Mouse (Mus musculus): Measurements from ENCODE around the gene Llph. TPM values are rescaled to one million over a fixed set of nuclear protein-coding genes. Genes with fewer than 3 reads are reported as not detected.

The Llph gene
- polyA plus RNA-seq, 1 experiment, result 41.3 TPM

DNA sequence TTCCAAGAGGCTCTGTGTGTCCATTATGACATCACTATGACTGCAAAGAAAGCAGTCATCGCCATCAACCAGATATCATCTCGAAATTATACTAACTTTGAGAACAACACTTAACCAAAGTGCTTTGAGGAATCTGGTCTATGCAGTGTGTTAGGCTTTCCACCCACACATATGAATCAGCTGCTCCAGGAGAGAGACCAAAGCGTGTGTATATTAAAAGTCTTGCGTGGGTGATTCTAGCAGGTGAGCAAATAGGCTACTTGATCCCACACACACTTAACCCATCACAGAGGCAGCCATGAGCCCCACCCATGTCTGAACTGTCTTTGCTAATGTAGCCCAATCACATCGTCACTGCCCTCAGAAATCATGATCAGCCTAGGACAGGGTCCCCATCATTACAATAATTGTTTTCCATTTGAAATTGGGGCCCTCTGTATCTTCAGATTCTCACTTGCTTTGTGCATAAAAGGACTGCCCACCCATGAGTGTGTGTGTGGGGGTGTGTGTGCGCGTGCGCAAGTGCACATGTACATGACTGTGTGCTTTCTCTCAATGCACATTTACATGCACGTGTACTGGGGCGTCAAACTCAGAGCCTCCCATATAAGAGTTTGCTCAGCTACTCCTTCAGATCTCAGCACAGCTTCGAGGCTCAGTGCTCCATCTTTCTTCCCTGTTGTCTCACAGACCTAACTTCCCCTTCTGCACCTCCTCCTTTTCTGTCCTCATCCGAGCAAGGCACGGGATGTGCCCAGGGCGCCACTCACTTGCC lies 29.6 kb upstream of the Llph start:
- H3K27ac ChIP-seq (ENCODE audit: insufficient read depth, low read length), result no peak overlapping the region
- no peak for TF ChIP-seq CTCF (IDR thresholded peaks at IDR 0.05; ENCODE audit: extremely low read depth, insufficient read depth, low read length)
- TF ChIP-seq POLR2A (IDR thresholded peaks at IDR 0.05; ENCODE audit: extremely low read depth, insufficient read depth, low read length), result no peak
- no peak overlapping the region for H3K4me3 ChIP-seq (ENCODE audit: insufficient read depth, low read length)
- H3K4me1 ChIP-seq (ENCODE audit: control insufficient read depth, insufficient read depth, low read length), result no peaks in the 10 kb centered on the region

DNA sequence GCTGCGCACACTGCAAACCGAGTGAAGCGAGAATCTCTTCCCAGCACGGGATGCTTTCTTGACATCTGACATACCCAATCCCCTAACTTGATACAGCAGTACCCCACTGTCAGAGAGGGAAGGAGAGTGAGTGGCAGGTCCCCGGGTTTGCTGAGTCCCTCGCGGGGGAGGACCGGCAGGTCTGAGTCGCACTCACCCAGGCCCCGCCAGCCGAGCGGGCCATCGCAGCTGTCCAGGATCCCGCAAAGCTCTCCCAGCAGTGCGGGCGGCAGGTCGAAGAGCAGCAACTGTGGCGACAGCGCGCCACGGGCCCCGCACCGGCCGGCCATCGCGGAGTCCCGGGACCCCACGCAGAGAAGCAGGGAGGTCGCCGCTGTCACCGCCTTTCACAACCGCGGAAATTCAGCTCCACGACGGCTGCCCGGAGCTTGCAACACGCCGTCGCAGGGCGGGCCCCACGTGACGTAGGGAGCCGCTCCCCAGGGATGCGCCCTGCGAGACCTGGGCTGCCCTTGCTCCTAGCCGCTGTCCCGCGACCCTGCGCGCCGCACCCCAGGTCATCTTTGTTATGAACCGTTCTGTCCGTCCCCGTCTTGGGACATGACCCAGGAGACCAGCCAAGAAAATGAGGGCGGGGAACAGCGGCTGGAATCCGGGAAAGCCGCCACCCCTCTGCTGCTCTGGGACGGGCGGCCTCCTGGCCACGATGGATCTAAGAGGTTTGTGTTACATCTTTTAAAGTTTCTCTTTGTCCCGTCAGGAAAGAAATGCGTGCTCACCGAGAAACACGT lies 25.5 kb upstream of the Llph start, which contains the start of gene Tmbim4:
Gene Tmbim4 (plus strand): TSS at position 460 of the 791 bp plus-strand sequence.
- Histone ChIP-seq H3K27ac (ENCODE audit: insufficient read depth, low read length) (no peak within 1 kb of the TSS), H3K4me1 (ENCODE audit: control insufficient read depth, insufficient read depth, low read length) (no peaks in the 10 kb centered on the region), H3K4me3 (ENCODE audit: insufficient read depth, low read length) (peak within 1 kb of the TSS; percentile 18)
- TF ChIP-seq POLR2A (IDR thresholded peaks at IDR 0.05; ENCODE audit: extremely low read depth, insufficient read depth, low read length), result no peak
- TF ChIP-seq CTCF (IDR thresholded peaks at IDR 0.05; ENCODE audit: extremely low read depth, insufficient read depth, low read length), result no peak

DNA sequence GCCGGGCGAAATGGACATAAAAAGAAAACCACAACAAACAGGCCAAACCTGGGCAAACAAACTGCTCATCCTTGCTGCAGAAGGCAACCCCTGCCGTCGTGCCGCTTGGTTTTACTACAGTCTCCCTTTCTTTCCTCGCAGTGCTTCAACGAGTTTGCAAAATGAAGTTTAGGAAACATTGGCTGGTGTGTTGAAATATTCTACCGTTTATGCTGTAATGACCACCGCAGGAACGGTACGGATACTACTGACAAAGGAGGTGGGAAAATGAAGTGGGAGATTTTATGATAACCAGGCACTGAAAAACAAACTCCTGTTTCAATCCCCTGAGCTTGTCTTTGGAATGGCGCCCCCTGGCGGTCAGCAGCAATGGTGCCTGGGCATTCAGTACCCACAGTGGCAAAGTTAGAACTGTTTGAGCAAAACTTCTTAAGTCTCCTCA lies 24.9 kb upstream of the Llph start, which contains the start of gene Irak3:
Gene Irak3 (minus strand): TSS at position 170 of the 442 bp plus-strand sequence.
- Histone ChIP-seq H3K27ac (ENCODE audit: insufficient read depth, low read length) (no peak within 1 kb of the TSS), H3K4me3 (ENCODE audit: insufficient read depth, low read length) (peak within 1 kb of the TSS; percentile 18), H3K4me1 (ENCODE audit: control insufficient read depth, insufficient read depth, low read length) (no peaks in the 10 kb centered on the region)
- TF ChIP-seq POLR2A (IDR thresholded peaks at IDR 0.05; ENCODE audit: extremely low read depth, insufficient read depth, low read length), result no peak
- TF ChIP-seq CTCF (IDR thresholded peaks at IDR 0.05; ENCODE audit: extremely low read depth, insufficient read depth, low read length), result peak; percentile 90

DNA sequence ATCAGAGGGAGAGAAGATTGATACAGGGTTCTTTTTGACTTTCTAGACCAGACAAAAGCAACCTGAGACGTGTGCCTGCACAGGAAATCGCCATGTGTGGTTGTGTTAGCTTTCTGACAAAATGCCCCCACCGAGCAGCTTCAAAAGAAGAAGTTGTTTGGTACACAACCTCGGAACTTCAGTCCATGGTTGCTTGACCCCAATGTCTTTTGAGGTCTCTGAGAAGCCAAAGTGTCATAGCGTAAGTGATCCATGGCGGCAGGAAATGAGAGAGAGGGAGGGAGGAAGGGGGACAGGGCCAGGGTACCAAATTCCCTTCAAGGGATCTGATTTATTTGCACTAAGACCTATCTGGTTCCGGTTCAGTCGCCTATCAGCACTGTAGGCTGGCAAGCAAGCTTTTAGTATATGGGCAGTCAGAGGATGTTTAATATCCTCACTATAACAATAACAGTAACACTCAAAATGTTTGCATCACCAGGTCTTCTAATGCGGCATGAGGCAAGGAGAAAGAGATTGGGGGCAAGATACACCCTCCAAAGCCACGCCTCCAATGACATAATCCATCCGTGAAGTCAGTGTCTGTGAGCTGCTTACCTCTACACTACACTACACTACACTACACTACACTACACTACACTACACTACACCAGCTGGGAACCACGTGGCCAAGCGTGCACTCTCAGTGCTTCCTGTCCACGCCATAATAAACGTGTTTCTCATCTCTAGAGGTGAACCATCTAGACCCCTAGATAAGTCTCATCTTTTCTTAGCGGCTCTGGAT lies 24.2 kb upstream of the Llph start:
- Histone ChIP-seq H3K27ac (ENCODE audit: insufficient read depth, low read length) (no peak overlapping the region), H3K4me3 (ENCODE audit: insufficient read depth, low read length) (no peak overlapping the region), H3K4me1 (ENCODE audit: control insufficient read depth, insufficient read depth, low read length) (no peaks in the 10 kb centered on the region)
- TF ChIP-seq CTCF (IDR thresholded peaks at IDR 0.05; ENCODE audit: extremely low read depth, insufficient read depth, low read length) (no peak), POLR2A (IDR thresholded peaks at IDR 0.05; ENCODE audit: extremely low read depth, insufficient read depth, low read length) (no peak)

DNA sequence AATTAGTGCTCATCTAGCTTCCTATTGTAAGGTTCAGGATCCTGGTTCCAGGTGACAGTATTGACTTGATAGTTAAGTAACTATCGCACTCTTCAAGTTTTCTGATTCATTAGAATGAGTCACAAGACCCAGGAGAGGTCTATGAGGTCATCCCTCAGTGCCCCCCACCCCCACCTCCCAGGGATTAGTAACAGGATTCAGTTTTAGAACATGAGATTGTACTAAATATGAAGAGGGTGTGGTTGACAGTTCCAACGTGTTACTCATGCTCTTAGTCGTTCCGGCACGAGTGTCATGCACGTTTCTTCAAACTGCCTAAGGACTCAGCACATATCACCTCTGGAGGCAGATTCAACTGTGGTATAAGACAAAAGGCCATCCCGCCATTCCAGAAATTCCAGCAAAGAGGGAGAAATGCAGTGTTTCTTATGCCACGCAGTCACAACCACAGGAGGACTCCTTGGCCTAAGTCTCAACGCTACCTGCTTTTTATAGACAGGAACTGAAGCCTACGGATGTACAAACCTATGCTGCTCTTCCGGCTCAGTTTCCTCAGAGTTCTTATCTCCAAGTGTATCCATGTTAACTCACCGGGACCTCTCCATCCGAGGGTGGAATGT lies 22.2 kb upstream of the Llph start:
- H3K27ac ChIP-seq (ENCODE audit: insufficient read depth, low read length), result no peak overlapping the region
- no peak for TF ChIP-seq POLR2A (IDR thresholded peaks at IDR 0.05; ENCODE audit: extremely low read depth, insufficient read depth, low read length)
- TF ChIP-seq CTCF (IDR thresholded peaks at IDR 0.05; ENCODE audit: extremely low read depth, insufficient read depth, low read length), result no peak
- peaks cover under 1% of the 10 kb centered on the region; the same call in 1 of the 2 replicates for H3K4me1 ChIP-seq (ENCODE audit: control insufficient read depth, insufficient read depth, low read length)
- no peak overlapping the region for H3K4me3 ChIP-seq (ENCODE audit: insufficient read depth, low read length)

DNA sequence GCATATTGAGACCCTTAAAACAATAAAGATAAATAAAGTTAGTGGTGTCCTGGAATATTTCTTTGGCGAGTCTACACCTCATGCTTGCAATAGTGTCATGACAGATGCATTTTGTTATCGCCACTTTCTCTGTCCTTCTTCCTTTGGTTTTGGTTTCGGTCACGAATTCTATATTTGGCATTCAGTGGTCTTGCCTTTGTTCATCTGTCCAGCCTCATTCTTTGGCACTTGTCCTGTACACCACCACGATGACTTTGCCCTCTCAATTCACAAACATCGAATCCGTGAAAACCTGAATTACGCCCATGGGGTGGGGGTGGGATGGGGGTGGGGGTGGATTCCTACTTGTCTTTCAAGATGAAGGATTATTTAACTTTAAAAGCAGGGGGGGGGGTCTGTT lies 18.9 kb upstream of the Llph start:
- no peak for TF ChIP-seq POLR2A (IDR thresholded peaks at IDR 0.05; ENCODE audit: extremely low read depth, insufficient read depth, low read length)
- no peak for TF ChIP-seq CTCF (IDR thresholded peaks at IDR 0.05; ENCODE audit: extremely low read depth, insufficient read depth, low read length)

DNA sequence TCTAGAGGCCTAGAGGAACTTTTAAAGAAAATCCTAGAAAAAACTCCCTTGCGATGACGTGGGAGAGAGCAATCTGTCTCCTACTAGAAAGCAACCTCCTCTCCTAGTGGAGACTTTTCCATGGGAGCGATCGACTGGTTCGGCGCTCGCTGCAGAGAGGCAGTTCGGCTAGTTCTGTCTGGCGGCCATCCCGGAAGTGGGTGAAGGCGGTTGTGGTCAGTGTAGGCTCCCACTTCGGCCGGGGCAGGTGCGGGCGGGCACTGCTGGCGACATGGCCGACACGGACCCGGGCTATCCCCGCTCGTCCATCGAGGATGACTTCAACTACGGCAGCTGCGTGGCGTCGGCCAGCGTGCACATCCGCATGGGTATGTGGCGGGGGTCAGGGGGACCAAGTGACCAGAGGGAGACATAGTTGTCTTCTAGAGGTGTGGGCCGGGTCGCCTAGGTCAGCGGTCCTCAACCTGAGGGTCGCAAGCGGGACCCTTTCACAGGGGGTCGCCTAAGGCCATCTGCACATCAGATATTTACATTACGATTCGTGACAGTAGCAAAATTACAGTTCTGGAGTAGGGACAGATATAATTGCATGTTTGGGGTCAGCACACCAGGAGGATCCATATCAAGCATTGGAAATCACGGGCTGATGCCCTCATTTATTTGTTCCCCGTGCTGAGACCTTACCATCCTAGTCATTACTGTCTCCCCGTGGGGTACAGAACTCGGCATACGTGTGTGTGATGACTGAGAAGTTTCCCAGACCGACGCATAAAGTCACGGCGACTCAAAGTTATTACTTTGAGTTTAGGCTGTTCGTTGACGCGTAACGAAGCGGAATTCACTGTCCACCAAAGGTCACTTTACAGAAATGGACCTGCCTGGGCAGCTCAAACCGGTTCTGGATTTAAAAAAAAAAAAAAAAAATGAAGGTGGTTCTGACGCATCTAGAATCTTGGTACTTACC lies 18.0 kb upstream of the Llph start:
- 0 out of 2 replicates have a peak overlapping the region, but pooled peaks have one; percentile 1 for H3K27ac ChIP-seq (ENCODE audit: insufficient read depth, low read length)
- TF ChIP-seq CTCF (IDR thresholded peaks at IDR 0.05; ENCODE audit: extremely low read depth, insufficient read depth, low read length) (no peak), POLR2A (IDR thresholded peaks at IDR 0.05; ENCODE audit: extremely low read depth, insufficient read depth, low read length) (peak; percentile 41)
- H3K4me1 ChIP-seq (ENCODE audit: control insufficient read depth, insufficient read depth, low read length), result peaks cover 3% of the 10 kb centered on the region; the same call in 1 of the 2 replicates

More for the DNA sequence above, 18.9 kb upstream of the Llph start:
- peaks cover 3% of the 10 kb centered on the region; the same call in 1 of the 2 replicates for H3K4me1 ChIP-seq (ENCODE audit: control insufficient read depth, insufficient read depth, low read length)
- H3K4me3 ChIP-seq (ENCODE audit: insufficient read depth, low read length), result no peak overlapping the region; the same call in 1 of the 2 replicates
- no peak overlapping the region for H3K27ac ChIP-seq (ENCODE audit: insufficient read depth, low read length)

DNA sequence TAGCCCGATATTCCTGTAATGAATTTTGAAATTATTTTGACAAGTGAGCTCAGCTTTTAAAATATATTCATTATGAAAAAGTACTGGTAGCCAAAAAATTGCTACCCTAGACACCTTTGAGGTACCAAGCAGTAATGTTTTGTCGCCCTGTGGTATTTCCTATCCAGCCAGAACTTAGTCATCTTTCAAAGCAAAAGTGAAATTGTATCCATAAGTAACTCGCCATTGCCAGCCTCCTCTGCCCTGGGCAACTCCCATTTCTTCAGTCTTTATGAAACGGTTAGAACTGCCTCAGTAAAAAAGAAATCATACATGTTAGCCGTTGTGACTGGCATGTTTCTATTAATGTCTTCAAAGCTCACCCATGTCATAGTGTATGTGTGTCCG lies 17.3 kb upstream of the Llph start:
- TF ChIP-seq POLR2A (IDR thresholded peaks at IDR 0.05; ENCODE audit: extremely low read depth, insufficient read depth, low read length) (no peak), CTCF (IDR thresholded peaks at IDR 0.05; ENCODE audit: extremely low read depth, insufficient read depth, low read length) (no peak)
- peaks cover 3% of the 10 kb centered on the region; the same call in 1 of the 2 replicates for H3K4me1 ChIP-seq (ENCODE audit: control insufficient read depth, insufficient read depth, low read length)
- H3K27ac ChIP-seq (ENCODE audit: insufficient read depth, low read length), result no peak overlapping the region
- peak overlapping the region; percentile 72; the same call in 1 of the 2 replicates for H3K4me3 ChIP-seq (ENCODE audit: insufficient read depth, low read length)

More for the DNA sequence above, 18.0 kb upstream of the Llph start:
- peak overlapping the region; percentile 72 for H3K4me3 ChIP-seq (ENCODE audit: insufficient read depth, low read length)

Measured in cortical plate, adult 2 months (tissue).